Mouse (Mus musculus) midbrain, embryonic 14.5 days (tissue): Measurements from ENCODE around the gene Fcna. TPM values are rescaled to one million over a fixed set of nuclear protein-coding genes. Genes with fewer than 3 reads are reported as not detected.

Experiments used
- ATAC-seq: fragments of 200-750 bp; cut with Nextera tagmentation; 2 replicates; pipeline ENCODE4 v1.8.0; 2017; ENCODE audit warnings: moderate number of reproducible peaks, moderate library complexity; ENCODE audit not compliant: low FRiP score, low TSS enrichment
- DNase-seq: peaks from one replicate; pipeline ENCODE4 v3.0.0-alpha.2; 2015
- H3K27ac ChIP-seq: fragments of 300-500 bp; sonication (generic); replicated peaks from 2 replicates; pipeline ENCODE4 v1.5.1; 2014; ENCODE audit warnings: mild to moderate bottlenecking, low read depth, low read length, moderate library complexity
- H3K27me3 ChIP-seq: fragments of 300-500 bp; sonication (generic); 2 replicates; pipeline ENCODE4 v1.6.1; 2014; ENCODE audit warnings: low read length, control low read depth, mixed read lengths; ENCODE audit not compliant: control insufficient read depth, insufficient read depth
- H3K36me3 ChIP-seq: fragments of 300-500 bp; sonication (generic); 2 replicates; pipeline ENCODE4 v1.6.1; 2014; ENCODE audit warnings: low read length, control low read depth; ENCODE audit not compliant: control insufficient read depth, insufficient read depth
- H3K4me1 ChIP-seq: fragments of 300-500 bp; sonication (generic); 2 replicates; pipeline ENCODE4 v1.6.1; 2014; ENCODE audit warnings: mild to moderate bottlenecking, antibody characterized with exemption, low read length, control low read depth; ENCODE audit not compliant: control insufficient read depth, insufficient read depth
- H3K4me2 ChIP-seq: fragments of 300-500 bp; sonication (generic); 2 replicates; pipeline ENCODE4 v1.6.1; 2014; ENCODE audit warnings: mild to moderate bottlenecking, low read length, moderate library complexity
- H3K4me3 ChIP-seq: fragments of 300-500 bp; sonication (generic); replicated peaks from 2 replicates; pipeline ENCODE4 v1.5.1; 2014; ENCODE audit warnings: low read depth, low read length
- H3K9ac ChIP-seq: fragments of 300-500 bp; sonication (generic); replicated peaks from 2 replicates; pipeline ENCODE4 v1.6.1; 2014; ENCODE audit warnings: mild to moderate bottlenecking, low read length, moderate library complexity
- H3K9me3 ChIP-seq: fragments of 300-500 bp; sonication (generic); 2 replicates; pipeline ENCODE4 v1.6.1; 2016; ENCODE audit warnings: low read length, control low read depth, mixed read lengths; ENCODE audit not compliant: control insufficient read depth
- WGBS: fragments of 180-500 bp; shearing (Covaris S2); extraction: QIAGEN DNeasy Blood & Tissue Kit; methylation state at CpG from one replicate; pipeline ENCODE4 v1.1.7; 2014; 5-methylcytosine and 5-hydroxymethylcytosine counted together
- polyA plus RNA-seq: library from polyadenylated mRNA; unstranded; fragments of >200 nt; fragmentation: Nextera tagmentation; extraction: Ambion mirVana; gene quantifications from 2 replicates; pipeline ENCODE4 v1.2.1, GENCODE M21; 2014

The Fcna gene
- polyA plus RNA-seq, 1 experiment from 2014 or later, result 2.8 TPM

DNA sequence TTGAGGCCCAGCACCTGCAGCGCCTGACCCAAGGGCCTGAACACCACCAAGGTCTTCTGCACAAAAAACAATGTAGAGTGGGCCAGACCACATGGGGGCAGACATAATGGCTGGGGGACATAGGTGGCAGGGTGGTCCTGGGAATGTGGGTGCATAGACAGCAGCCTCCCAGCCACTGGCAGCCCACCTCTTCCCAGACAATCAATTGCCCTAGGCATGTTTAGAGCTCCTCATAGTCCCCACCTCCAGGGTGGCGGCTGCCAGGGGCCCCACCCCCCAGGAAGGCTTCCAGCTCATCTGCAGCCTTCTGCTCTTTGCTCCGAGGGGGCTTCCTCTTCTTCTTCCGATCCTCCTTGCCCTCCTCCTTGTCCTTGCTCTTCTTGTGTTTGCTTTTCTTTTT, 44.3 kb downstream of the Fcna start:
- H3K4me1 ChIP-seq, result peaks cover 23% of the 10 kb centered on the region
- H3K9me3 ChIP-seq, result no peaks in the 10 kb centered on the region

DNA sequence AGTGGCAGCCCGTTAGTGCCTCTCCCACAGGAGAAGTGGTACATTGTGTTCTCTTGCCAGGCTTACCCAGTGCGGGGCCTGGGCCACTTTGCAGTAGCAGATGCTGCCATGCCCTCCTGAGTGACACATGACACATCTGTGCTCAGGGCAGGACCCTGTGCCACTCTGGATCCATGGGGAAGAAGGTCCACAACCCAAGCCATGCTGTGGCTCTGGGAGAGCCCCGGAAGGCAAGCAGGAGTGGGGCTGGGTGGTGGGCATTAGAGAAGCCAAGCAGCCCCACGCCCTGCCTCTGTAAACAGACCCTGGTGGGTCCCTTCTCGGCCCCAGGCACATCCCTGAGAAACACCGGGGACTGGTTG, 44.7 kb downstream of the Fcna start:
- H3K27ac ChIP-seq, result 0 out of 2 replicates have a peak overlapping the region, but pooled peaks have one; percentile 13
- H3K9me3 ChIP-seq, result no peaks in the 10 kb centered on the region
- peaks cover 23% of the 10 kb centered on the region for H3K4me1 ChIP-seq
- DNase-seq, result no peak
- peaks cover 51% of the 10 kb centered on the region for H3K36me3 ChIP-seq
- no peak overlapping the region for H3K4me2 ChIP-seq
- H3K4me3 ChIP-seq, result no peak overlapping the region
- ATAC-seq, result no peak
- peaks cover 29% of the 10 kb centered on the region for H3K27me3 ChIP-seq
- WGBS, result 76% methylated on average over 6 of the region's 6 CpGs
- H3K9ac ChIP-seq, result no peak overlapping the region

More for the DNA sequence above, 44.3 kb downstream of the Fcna start:
- 79% methylated on average over 4 of the region's 4 CpGs for WGBS
- Histone ChIP-seq H3K27ac (no peak overlapping the region), H3K4me3 (no peak overlapping the region), H3K27me3 (peaks cover 25% of the 10 kb centered on the region), H3K36me3 (peaks cover 56% of the 10 kb centered on the region), H3K4me2 (no peak overlapping the region), H3K9ac (no peak overlapping the region)
- ATAC-seq (no peak), DNase-seq (no peak)

DNA sequence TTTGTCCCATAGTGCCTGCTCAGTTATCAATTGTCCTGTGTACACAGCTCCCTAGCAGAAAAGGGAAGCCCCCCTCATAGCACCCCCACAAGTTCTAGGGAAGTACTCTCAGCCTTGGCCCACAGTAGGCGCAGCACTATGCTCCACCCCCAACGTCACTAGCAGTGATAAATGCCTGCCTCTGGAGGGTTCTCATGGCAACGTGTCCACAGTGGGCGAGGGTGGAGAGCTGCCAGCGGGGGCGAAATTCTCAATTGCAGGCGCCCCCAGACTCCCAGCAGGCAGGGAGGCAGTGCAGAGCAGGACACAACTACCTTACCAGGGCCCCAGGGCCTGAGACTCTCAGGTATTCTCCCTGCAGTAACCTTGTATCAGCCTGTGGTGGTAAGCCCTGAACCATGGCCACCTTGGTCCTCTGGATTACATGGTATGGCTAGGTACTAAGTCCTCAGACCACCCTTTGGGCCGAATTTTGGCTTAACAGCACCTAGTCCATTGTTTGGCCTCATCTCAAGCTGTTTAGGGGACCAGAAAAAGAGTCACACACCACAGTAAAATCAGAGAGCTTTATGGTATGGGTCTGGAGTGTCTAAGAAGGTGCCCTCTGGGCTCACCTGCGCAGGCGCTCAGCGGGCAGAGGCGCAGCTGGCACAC, 45.2 kb downstream of the Fcna start:
- Histone ChIP-seq H3K27me3 (peaks cover 34% of the 10 kb centered on the region), H3K4me3 (no peak overlapping the region), H3K9ac (no peak overlapping the region), H3K4me2 (no peak overlapping the region), H3K9me3 (no peaks in the 10 kb centered on the region), H3K4me1 (peaks cover 27% of the 10 kb centered on the region), H3K27ac (0 out of 2 replicates have a peak overlapping the region, but pooled peaks have one; percentile 13), H3K36me3 (peaks cover 50% of the 10 kb centered on the region)
- 52% methylated on average over 12 of the region's 12 CpGs for whole genome bisulfite sequencing
- peak; percentile 58 for DNase-seq
- ATAC-seq, result 0 out of 2 replicates have a peak, but pooled peaks have one; percentile 29

DNA sequence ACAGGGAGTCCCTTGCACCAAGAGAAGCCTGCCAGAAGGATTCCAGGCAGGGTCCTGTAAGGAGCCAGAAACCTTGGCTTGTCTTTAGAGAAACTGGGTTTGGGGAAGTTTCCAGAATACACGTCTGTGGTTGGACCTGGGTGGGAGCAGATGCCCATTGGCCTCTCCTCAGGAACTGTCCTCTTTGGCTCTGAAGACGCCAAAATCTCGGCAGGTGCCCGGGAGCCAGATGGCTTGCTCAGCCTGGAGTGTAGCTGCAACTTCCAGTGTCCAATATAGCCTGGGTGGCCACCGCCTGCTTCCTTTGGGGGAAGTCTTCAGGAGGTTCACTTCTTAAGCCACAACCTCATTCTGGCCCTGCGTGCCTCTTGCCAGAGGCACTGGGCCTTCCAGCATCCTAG, 45.9 kb downstream of the Fcna start:
- Histone ChIP-seq H3K27me3 (peaks cover 41% of the 10 kb centered on the region), H3K36me3 (peaks cover 48% of the 10 kb centered on the region), H3K4me2 (no peak overlapping the region), H3K9ac (no peak overlapping the region; the same call in 1 of the 2 replicates), H3K4me3 (no peak overlapping the region), H3K9me3 (no peaks in the 10 kb centered on the region), H3K4me1 (peaks cover 29% of the 10 kb centered on the region), H3K27ac (no peak overlapping the region)
- no peak for DNase-seq
- no peak for ATAC-seq
- WGBS, result 41% methylated on average over 6 of the region's 6 CpGs

DNA sequence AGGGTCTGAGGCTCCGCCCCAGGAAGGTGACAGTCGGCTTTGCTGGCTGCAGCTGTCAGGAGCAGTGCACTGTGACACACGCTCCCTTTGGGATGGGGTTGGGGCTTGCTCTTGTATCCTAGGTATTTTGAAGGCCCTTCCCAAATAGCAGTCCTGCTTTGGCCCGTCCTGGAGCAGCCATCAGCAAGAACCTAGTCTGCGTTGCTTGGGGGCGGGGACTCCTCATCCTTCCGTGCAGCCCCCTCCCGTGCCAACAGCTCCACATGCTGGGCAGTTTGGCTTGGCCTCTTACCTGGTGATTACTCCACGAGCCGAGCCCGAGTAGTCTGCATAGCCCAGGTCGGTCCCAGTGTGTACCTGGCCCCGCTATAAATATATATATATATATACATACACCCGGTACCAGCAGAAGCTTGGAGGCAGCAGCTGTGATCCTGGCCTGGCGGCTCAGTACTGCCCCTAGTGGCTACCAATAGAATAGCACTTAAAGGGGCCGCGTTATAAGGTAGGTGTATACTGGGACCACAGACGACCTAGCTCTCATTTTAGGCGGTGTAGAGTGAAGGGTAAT, 46.5 kb downstream of the Fcna start, which contains the start of gene Ajm1:
Ajm1 (minus strand) TSS at position 464 of the 571 bp plus-strand sequence.
- DNase-seq (peak; percentile 87), ATAC-seq (peak; percentile 72)
- Histone ChIP-seq H3K4me2 (peak within 1 kb of the TSS; percentile 79), H3K9me3 (no peaks in the 10 kb centered on the region), H3K27me3 (peaks cover 46% of the 10 kb centered on the region), H3K36me3 (peaks cover 45% of the 10 kb centered on the region), H3K9ac (peak within 1 kb of the TSS; percentile 64), H3K4me1 (peaks cover 29% of the 10 kb centered on the region), H3K27ac (0 out of 2 replicates have a peak within 1 kb of the TSS, but pooled peaks have one; percentile 13), H3K4me3 (peak within 1 kb of the TSS; percentile 51)
- 5% methylated on average over 19 of the region's 19 CpGs for WGBS

DNA sequence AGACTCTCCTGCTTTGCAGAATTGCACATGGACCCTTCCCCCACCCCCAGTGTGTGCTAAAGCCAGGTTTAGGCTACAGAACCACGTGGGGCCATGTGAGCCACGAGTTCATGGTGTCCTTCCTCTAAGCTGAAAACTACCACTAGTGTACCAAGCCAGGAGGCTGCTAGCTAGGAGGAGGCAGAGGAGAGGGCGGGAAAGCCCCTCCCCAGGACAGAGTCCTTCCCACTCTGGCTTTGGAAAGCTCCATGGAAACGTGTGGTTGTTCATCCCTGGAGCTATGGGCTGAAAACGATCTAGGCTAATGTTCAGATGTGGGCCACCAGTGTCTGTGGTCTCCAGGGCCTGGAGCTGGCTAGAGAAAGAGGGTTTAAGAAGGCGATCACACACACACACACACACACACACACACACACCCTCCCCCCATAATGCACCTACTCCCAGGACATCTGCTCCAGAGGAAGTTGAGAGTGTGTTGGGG, 47.2 kb downstream of the Fcna start:
- Histone ChIP-seq H3K4me1 (peaks cover 33% of the 10 kb centered on the region), H3K4me2 (peak overlapping the region; percentile 79), H3K9ac (peak overlapping the region; percentile 64; the same call in 1 of the 2 replicates), H3K36me3 (peaks cover 40% of the 10 kb centered on the region), H3K27ac (no peak overlapping the region), H3K27me3 (peaks cover 52% of the 10 kb centered on the region), H3K9me3 (no peaks in the 10 kb centered on the region), H3K4me3 (peak overlapping the region; percentile 51)
- WGBS, result 34% methylated on average over 6 of the region's 6 CpGs
- ATAC-seq (no peak; the same call in 1 of the 2 replicates), DNase-seq (no peak)

DNA sequence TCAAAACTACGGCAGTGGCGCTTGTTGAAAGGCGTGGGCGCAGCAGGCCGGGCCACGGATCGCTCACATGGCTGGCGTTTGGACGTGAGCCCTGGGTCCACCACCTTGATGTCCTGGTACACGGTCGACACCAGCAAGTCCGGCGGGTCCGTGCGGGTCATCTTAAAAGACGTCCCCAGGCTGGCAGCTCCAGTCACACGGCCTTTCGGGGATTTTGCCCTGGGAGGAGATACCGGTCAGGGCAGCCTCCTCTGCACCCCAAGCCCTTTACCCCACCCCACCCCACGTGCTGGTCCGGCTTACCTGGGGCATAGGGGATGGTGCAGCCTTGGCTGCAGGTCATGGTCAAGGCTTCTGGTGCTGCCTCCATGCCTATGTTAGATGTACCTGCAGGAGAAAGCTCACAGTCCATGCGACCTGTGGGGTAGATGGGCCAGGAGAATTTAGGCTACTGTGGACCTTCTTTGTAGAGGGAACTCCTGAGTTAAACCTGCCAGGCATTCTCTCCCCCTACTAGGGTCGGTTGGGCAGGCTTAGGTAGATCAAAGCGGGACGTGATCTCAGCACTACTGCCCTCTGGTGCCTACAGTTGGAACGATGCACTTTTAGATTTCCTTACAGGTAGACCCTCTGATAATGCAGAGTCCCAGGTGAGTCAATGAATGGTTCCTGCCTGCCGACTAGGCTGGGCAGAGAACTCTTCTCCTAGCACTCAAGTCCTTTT, 47.9 kb downstream of the Fcna start:
- H3K36me3 ChIP-seq, result peaks cover 32% of the 10 kb centered on the region
- H3K4me3 ChIP-seq, result peak overlapping the region; percentile 8; the same call in 1 of the 2 replicates
- WGBS, result 7% methylated on average over 27 of the region's 27 CpGs
- peak overlapping the region; percentile 19 for H3K4me2 ChIP-seq
- DNase-seq (peak; percentile 81), ATAC-seq (no peak)
- H3K9me3 ChIP-seq, result no peaks in the 10 kb centered on the region
- peaks cover 38% of the 10 kb centered on the region for H3K4me1 ChIP-seq
- peaks cover 52% of the 10 kb centered on the region for H3K27me3 ChIP-seq
- H3K27ac ChIP-seq, result no peak overlapping the region
- no peak overlapping the region; the same call in 1 of the 2 replicates for H3K9ac ChIP-seq

DNA sequence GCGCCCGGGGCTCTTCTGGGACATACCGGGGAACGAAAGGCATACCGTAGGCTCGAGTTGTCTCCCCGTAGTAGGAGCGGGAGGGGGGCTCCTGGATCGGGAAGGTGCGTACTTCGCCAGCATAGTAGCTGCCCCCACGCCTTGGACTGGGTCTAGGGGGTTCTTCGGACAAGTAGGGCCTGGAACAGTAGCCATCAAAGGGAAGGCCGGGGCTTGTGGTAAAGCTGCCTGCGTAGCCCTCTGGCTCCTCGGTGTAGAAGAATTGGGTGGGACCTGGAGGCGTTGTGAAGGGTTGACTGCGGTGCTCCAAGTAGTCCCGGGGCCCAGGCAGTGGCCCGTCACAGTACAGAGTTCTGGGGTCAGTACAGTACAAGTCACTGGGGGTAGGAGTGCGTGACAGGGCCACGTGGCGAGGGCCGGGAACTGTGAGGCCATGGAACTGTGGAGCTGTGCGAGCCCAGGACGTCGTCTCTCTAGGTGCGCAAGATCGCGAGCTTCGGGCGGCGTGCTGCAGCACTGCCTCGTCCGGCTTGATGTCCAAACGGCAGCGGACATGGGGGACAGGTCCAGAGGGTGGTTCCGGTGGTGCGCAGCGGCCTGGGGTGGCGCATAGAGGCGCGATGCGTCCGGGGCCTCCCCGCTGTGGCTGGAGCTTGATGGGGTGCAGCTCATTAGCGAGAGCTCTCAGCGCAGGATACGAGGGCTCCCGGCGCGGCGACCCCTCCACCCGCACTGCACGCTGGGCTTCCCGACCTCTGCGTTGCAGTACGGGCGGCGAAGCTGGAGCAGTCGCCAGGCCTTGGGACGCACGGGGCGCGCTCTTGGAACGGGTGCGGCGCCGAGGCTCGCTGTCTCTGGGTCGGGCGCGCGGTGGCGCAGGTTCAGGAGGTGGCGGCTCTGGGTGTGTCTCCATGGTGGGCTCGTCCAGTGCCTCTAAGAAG, 48.8 kb downstream of the Fcna start:
- Histone ChIP-seq H3K4me1 (peaks cover 39% of the 10 kb centered on the region), H3K4me2 (peak overlapping the region; percentile 21; the same call in 1 of the 2 replicates), H3K27me3 (peaks cover 52% of the 10 kb centered on the region), H3K36me3 (peaks cover 24% of the 10 kb centered on the region), H3K9ac (peak overlapping the region; percentile 10; the same call in 1 of the 2 replicates), H3K4me3 (peak overlapping the region; percentile 10; the same call in 1 of the 2 replicates), H3K9me3 (no peaks in the 10 kb centered on the region), H3K27ac (no peak overlapping the region)
- ATAC-seq, result no peak
- no peak for DNase-seq
- WGBS, result 5% methylated on average over 77 of the region's 77 CpGs
